Mouse (Mus musculus): ENCODE data around the gene Slc25a51. TPM values are rescaled to one million over a fixed set of nuclear protein-coding genes. Genes with fewer than 3 reads are reported as not detected.

Slc25a51 gene
- polyA plus RNA-seq, 1 experiment from 2014 or later = 84.3 TPM

GRCm38 (mm10) chr4:45420733-45421132 lies 12.2 kb upstream of the Slc25a51 start:
- DNase-seq (ENCODE audit: low spot score) = peak; percentile 58
- Histone ChIP-seq H3K4me2 (ENCODE audit: low read length) (no peak overlapping the region), H3K4me3 (ENCODE audit: low read depth, low read length) (no peak overlapping the region), H3K27ac (ENCODE audit: low read depth, low read length) (peak overlapping the region; percentile 76), H3K27me3 (replicated peaks; ENCODE audit: control insufficient read depth, insufficient read depth, low read length) (no peaks in the 10 kb centered on the region), H3K36me3 (ENCODE audit: control insufficient read depth, insufficient read depth, low read length) (peaks cover 10% of the 10 kb centered on the region; the same call in 1 of the 2 replicates), H3K4me1 (ENCODE audit: control insufficient read depth, insufficient read depth, low read length) (peaks cover 31% of the 10 kb centered on the region), H3K9ac (ENCODE audit: low read length) (peak overlapping the region; percentile 26; the same call in 1 of the 2 replicates), H3K9me3 (replicated peaks; ENCODE audit: control insufficient read depth, low read length) (no peaks in the 10 kb centered on the region)
- WGBS = 4% methylated on average over 3 of the region's 3 CpGs
- no peak for ATAC-seq

- WGBS = 75% methylated on average over 4 of the region's 4 CpGs
- no peak overlapping the region for H3K4me2 ChIP-seq (ENCODE audit: low read length)
- H3K9me3 ChIP-seq (replicated peaks; ENCODE audit: control insufficient read depth, low read length) = no peaks in the 10 kb centered on the region
- H3K27me3 ChIP-seq (replicated peaks; ENCODE audit: control insufficient read depth, insufficient read depth, low read length) = no peaks in the 10 kb centered on the region
- H3K4me3 ChIP-seq (ENCODE audit: low read depth, low read length) = no peak overlapping the region
- no peak for ATAC-seq
- peaks cover 29% of the 10 kb centered on the region for H3K4me1 ChIP-seq (ENCODE audit: control insufficient read depth, insufficient read depth, low read length)
- no peak overlapping the region for H3K27ac ChIP-seq (ENCODE audit: low read depth, low read length)
- H3K36me3 ChIP-seq (ENCODE audit: control insufficient read depth, insufficient read depth, low read length) = peaks cover 9% of the 10 kb centered on the region; the same call in 1 of the 2 replicates
- no peak overlapping the region for H3K9ac ChIP-seq (ENCODE audit: low read length)
- DNase-seq (ENCODE audit: low spot score) = no peak
These were observed 10.5 kb upstream of the Slc25a51 start for GRCm38 (mm10) chr4:45419051-45419450.

GRCm38 (mm10) chr4:45418229-45418950 lies 9.8 kb upstream of the Slc25a51 start:
- 23% methylated on average over 10 of the region's 11 CpGs for WGBS
- Histone ChIP-seq H3K4me3 (ENCODE audit: low read depth, low read length) (no peak overlapping the region), H3K36me3 (ENCODE audit: control insufficient read depth, insufficient read depth, low read length) (0 out of 2 replicates have a peak, but pooled peaks cover 3% of the 10 kb centered on the region), H3K27ac (ENCODE audit: low read depth, low read length) (no peak overlapping the region), H3K27me3 (replicated peaks; ENCODE audit: control insufficient read depth, insufficient read depth, low read length) (no peaks in the 10 kb centered on the region), H3K9ac (ENCODE audit: low read length) (no peak overlapping the region), H3K9me3 (replicated peaks; ENCODE audit: control insufficient read depth, low read length) (no peaks in the 10 kb centered on the region), H3K4me2 (ENCODE audit: low read length) (0 out of 2 replicates have a peak overlapping the region, but pooled peaks have one; percentile 3), H3K4me1 (ENCODE audit: control insufficient read depth, insufficient read depth, low read length) (peaks cover 23% of the 10 kb centered on the region)
- peak; percentile 82 for DNase-seq (ENCODE audit: low spot score)
- peak; percentile 65 for ATAC-seq

- ATAC-seq (no peak), DNase-seq (ENCODE audit: low spot score) (no peak)
- no peak overlapping the region for H3K27ac ChIP-seq (ENCODE audit: low read depth, low read length)
- no peaks in the 10 kb centered on the region for H3K9me3 ChIP-seq (replicated peaks; ENCODE audit: control insufficient read depth, low read length)
- peaks cover 14% of the 10 kb centered on the region for H3K4me1 ChIP-seq (ENCODE audit: control insufficient read depth, insufficient read depth, low read length)
- no peak overlapping the region for H3K4me2 ChIP-seq (ENCODE audit: low read length)
- no peak overlapping the region for H3K9ac ChIP-seq (ENCODE audit: low read length)
- H3K27me3 ChIP-seq (replicated peaks; ENCODE audit: control insufficient read depth, insufficient read depth, low read length) = no peaks in the 10 kb centered on the region; the same call in 1 of the 2 replicates
- WGBS = 73% methylated on average over 7 of the region's 7 CpGs
- H3K4me3 ChIP-seq (ENCODE audit: low read depth, low read length) = no peak overlapping the region
- no peaks in the 10 kb centered on the region for H3K36me3 ChIP-seq (ENCODE audit: control insufficient read depth, insufficient read depth, low read length)
These were observed 7.7 kb upstream of the Slc25a51 start for GRCm38 (mm10) chr4:45416314-45416713.

- 84% methylated on average over 9 of the region's 9 CpGs for WGBS
These were observed 5.2 kb upstream of the Slc25a51 start for GRCm38 (mm10) chr4:45413674-45414338.

GRCm38 (mm10) chr4:45412433-45413192 lies 4.0 kb upstream of the Slc25a51 start:
- peaks cover 6% of the 10 kb centered on the region for H3K4me1 ChIP-seq (ENCODE audit: control insufficient read depth, insufficient read depth, low read length)
- H3K9ac ChIP-seq (ENCODE audit: low read length) = no peak overlapping the region
- H3K36me3 ChIP-seq (ENCODE audit: control insufficient read depth, insufficient read depth, low read length) = no peaks in the 10 kb centered on the region
- whole genome bisulfite sequencing = 77% methylated on average over 16 of the region's 16 CpGs
- DNase-seq (ENCODE audit: low spot score) (no peak), ATAC-seq (no peak)
- no peak overlapping the region for H3K4me2 ChIP-seq (ENCODE audit: low read length)
- no peaks in the 10 kb centered on the region; the same call in 1 of the 2 replicates for H3K27me3 ChIP-seq (replicated peaks; ENCODE audit: control insufficient read depth, insufficient read depth, low read length)
- H3K27ac ChIP-seq (ENCODE audit: low read depth, low read length) = no peak overlapping the region
- H3K4me3 ChIP-seq (ENCODE audit: low read depth, low read length) = no peak overlapping the region
- H3K9me3 ChIP-seq (replicated peaks; ENCODE audit: control insufficient read depth, low read length) = no peaks in the 10 kb centered on the region

More at GRCm38 (mm10) chr4:45413674-45414338, 5.2 kb upstream of the Slc25a51 start:
- no peaks in the 10 kb centered on the region for H3K9me3 ChIP-seq (replicated peaks; ENCODE audit: control insufficient read depth, low read length)
- DNase-seq (ENCODE audit: low spot score) = no peak
- H3K4me1 ChIP-seq (ENCODE audit: control insufficient read depth, insufficient read depth, low read length) = peaks cover 8% of the 10 kb centered on the region
- no peak overlapping the region for H3K4me2 ChIP-seq (ENCODE audit: low read length)
- no peak overlapping the region for H3K9ac ChIP-seq (ENCODE audit: low read length)
- ATAC-seq = no peak
- no peaks in the 10 kb centered on the region; the same call in 1 of the 2 replicates for H3K27me3 ChIP-seq (replicated peaks; ENCODE audit: control insufficient read depth, insufficient read depth, low read length)
- H3K27ac ChIP-seq (ENCODE audit: low read depth, low read length) = no peak overlapping the region
- H3K4me3 ChIP-seq (ENCODE audit: low read depth, low read length) = no peak overlapping the region
- H3K36me3 ChIP-seq (ENCODE audit: control insufficient read depth, insufficient read depth, low read length) = no peaks in the 10 kb centered on the region

GRCm38 (mm10) chr4:45411181-45411790 lies 2.7 kb upstream of the Slc25a51 start:
- no peaks in the 10 kb centered on the region for H3K9me3 ChIP-seq (replicated peaks; ENCODE audit: control insufficient read depth, low read length)
- no peak overlapping the region for H3K4me2 ChIP-seq (ENCODE audit: low read length)
- ATAC-seq = no peak
- H3K27me3 ChIP-seq (replicated peaks; ENCODE audit: control insufficient read depth, insufficient read depth, low read length) = no peaks in the 10 kb centered on the region; the same call in 1 of the 2 replicates
- H3K9ac ChIP-seq (ENCODE audit: low read length) = no peak overlapping the region
- no peaks in the 10 kb centered on the region for H3K36me3 ChIP-seq (ENCODE audit: control insufficient read depth, insufficient read depth, low read length)
- 90% methylated on average over 8 of the region's 8 CpGs for WGBS
- DNase-seq (ENCODE audit: low spot score) = no peak
- H3K27ac ChIP-seq (ENCODE audit: low read depth, low read length) = no peak overlapping the region
- H3K4me1 ChIP-seq (ENCODE audit: control insufficient read depth, insufficient read depth, low read length) = peaks cover 19% of the 10 kb centered on the region
- no peak overlapping the region for H3K4me3 ChIP-seq (ENCODE audit: low read depth, low read length)

GRCm38 (mm10) chr4:45409270-45409669 lies 704 bp upstream of the Slc25a51 start:
- Histone ChIP-seq H3K4me2 (ENCODE audit: low read length) (peak overlapping the region; percentile 88), H3K36me3 (ENCODE audit: control insufficient read depth, insufficient read depth, low read length) (peaks cover 3% of the 10 kb centered on the region; the same call in 1 of the 2 replicates), H3K4me3 (ENCODE audit: low read depth, low read length) (peak overlapping the region; percentile 98), H3K9ac (ENCODE audit: low read length) (peak overlapping the region; percentile 99), H3K9me3 (replicated peaks; ENCODE audit: control insufficient read depth, low read length) (no peaks in the 10 kb centered on the region), H3K27ac (ENCODE audit: low read depth, low read length) (peak overlapping the region; percentile 89), H3K4me1 (ENCODE audit: control insufficient read depth, insufficient read depth, low read length) (peaks cover 20% of the 10 kb centered on the region), H3K27me3 (replicated peaks; ENCODE audit: control insufficient read depth, insufficient read depth, low read length) (no peaks in the 10 kb centered on the region; the same call in 1 of the 2 replicates)
- WGBS = 1% methylated on average over 10 of the region's 10 CpGs
- DNase-seq (ENCODE audit: low spot score) (peak; percentile 71), ATAC-seq (peak; percentile 24)
